Mouse (Mus musculus): ENCODE data around the gene Tfap4. TPM values are rescaled to one million over a fixed set of nuclear protein-coding genes. Genes with fewer than 3 reads are reported as not detected.
A peak's percentile ranks its signal among the peaks of the same experiment; 100 is the strongest.

Gene Tfap4
- polyA plus RNA-seq, 1 experiment, result 21.2 TPM

DNA sequence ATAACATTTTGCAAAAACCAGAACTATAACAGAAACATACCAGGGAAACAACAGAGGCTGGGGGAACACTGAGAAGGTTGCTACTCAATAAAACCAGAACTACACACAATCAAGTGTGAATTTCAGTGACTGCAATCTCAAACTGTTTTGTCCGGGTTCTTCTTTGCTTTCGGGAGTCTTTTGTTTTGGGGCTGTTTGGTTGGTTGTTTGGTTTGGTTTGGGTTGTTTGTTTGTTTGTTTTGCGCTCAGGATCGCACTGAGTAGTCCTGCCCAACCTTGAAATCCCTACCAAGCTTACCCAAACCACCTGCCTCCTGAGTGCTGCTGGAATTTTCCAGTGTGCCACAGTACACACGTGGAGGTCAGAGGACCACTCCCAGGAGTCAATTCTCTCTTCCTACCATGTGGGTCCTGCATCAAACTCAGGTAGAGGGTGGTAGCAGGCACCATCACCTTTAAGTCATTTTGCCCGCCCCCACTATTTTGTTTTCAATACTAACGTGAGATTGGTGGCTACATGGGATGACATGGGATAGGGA, 17.3 kb downstream of the Tfap4 start:
- Histone ChIP-seq H3K27ac (ENCODE audit: insufficient read depth, low read length) (no peak overlapping the region), H3K9ac (ENCODE audit: low read depth, poor library complexity, severe bottlenecking) (peak overlapping the region; percentile 36; the same call in 1 of the 2 replicates), H3K4me1 (ENCODE audit: control insufficient read depth, insufficient read depth, low read length) (no peaks in the 10 kb centered on the region), H3K36me3 (ENCODE audit: control insufficient read depth, insufficient read depth, low read length, poor library complexity, severe bottlenecking) (peaks cover 14% of the 10 kb centered on the region; the same call in 1 of the 2 replicates), H3K27me3 (ENCODE audit: control insufficient read depth, insufficient read depth, low read length, poor library complexity, severe bottlenecking) (no peaks in the 10 kb centered on the region), H3K9me3 (replicated peaks; ENCODE audit: control insufficient read depth, insufficient read depth, low read length, poor library complexity, severe bottlenecking) (no peaks in the 10 kb centered on the region), H3K4me3 (ENCODE audit: low read depth, low read length) (no peak overlapping the region)
- TF ChIP-seq CTCF (IDR thresholded peaks at IDR 0.05; ENCODE audit: low read depth, low read length) (no peak), EP300 (IDR thresholded peaks at IDR 0.05; ENCODE audit: insufficient read depth, low read depth, low read length) (no peak), POLR2A (IDR thresholded peaks at IDR 0.05; ENCODE audit: insufficient read depth, low read length) (no peak)

DNA sequence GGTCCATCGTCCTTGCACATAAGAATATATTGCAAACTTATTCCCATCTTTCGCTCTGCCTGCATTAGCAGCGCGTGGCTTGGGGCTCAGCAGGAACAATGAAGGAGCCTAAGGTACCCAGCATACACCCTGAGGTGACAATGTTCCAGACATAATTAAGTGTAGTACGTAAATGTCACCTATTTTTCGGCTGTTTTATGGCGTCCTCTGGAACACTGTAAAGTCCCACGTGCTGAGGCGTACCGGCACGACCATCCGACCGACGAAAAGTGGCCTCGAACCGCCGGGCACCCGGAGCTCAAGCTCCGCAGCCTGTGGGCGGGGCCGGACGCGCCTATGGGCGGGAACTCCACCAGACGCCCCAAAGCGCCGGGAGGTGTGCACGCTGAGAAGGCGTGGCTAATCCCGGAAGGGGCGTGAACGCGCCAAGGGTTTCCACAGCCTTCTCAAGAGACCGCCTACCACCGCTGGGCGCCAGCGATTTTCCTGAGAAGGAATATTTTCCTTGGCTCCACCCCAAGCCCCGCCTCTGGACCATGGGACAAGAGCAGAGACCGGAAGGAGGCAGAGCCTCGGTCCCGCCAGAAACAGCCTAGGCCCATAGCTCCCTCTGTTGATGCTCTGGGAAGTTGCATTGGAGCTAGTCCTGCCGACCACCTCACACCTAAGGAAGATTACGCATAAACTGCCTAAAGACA, 18.0 kb downstream of the Tfap4 start, which contains the start of gene Srl:
Gene Srl (minus strand): TSS at position 316 of the 698 bp plus-strand sequence.
- Histone ChIP-seq H3K9ac (ENCODE audit: low read depth, poor library complexity, severe bottlenecking) (peak within 1 kb of the TSS; percentile 74), H3K27me3 (ENCODE audit: control insufficient read depth, insufficient read depth, low read length, poor library complexity, severe bottlenecking) (no peaks in the 10 kb centered on the region), H3K4me3 (ENCODE audit: low read depth, low read length) (peak within 1 kb of the TSS; percentile 94), H3K27ac (ENCODE audit: insufficient read depth, low read length) (no peak within 1 kb of the TSS), H3K4me1 (ENCODE audit: control insufficient read depth, insufficient read depth, low read length) (no peaks in the 10 kb centered on the region), H3K36me3 (ENCODE audit: control insufficient read depth, insufficient read depth, low read length, poor library complexity, severe bottlenecking) (peaks cover 7% of the 10 kb centered on the region; the same call in 1 of the 2 replicates), H3K9me3 (replicated peaks; ENCODE audit: control insufficient read depth, insufficient read depth, low read length, poor library complexity, severe bottlenecking) (no peaks in the 10 kb centered on the region)
- TF ChIP-seq POLR2A (IDR thresholded peaks at IDR 0.05; ENCODE audit: insufficient read depth, low read length), result peak; percentile 70
- peak; percentile 90 for TF ChIP-seq CTCF (IDR thresholded peaks at IDR 0.05; ENCODE audit: low read depth, low read length)
- peak; percentile 26; the same call in 1 of the 2 replicates for TF ChIP-seq EP300 (IDR thresholded peaks at IDR 0.05; ENCODE audit: insufficient read depth, low read depth, low read length)

DNA sequence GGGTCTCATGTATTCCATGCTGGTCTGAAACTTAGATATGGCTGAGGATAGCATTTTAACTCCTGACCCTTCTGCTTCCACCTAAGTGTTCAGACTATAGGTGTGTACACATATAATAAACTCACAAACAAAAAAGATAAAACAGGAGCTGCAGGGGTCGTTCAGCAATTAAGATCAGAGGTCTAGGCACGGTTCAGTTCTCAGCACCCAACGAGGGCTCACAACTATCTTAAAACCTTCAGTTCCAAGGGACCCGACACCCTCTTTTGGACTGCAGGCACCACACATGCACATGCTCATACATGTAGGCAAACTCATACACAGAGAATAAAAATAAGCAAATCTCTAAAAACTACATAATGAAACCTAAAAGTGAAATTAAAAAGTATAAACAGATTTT, 18.6 kb downstream of the Tfap4 start:
- Histone ChIP-seq H3K27me3 (ENCODE audit: control insufficient read depth, insufficient read depth, low read length, poor library complexity, severe bottlenecking) (no peaks in the 10 kb centered on the region), H3K4me3 (ENCODE audit: low read depth, low read length) (peak overlapping the region; percentile 94), H3K27ac (ENCODE audit: insufficient read depth, low read length) (no peak overlapping the region), H3K4me1 (ENCODE audit: control insufficient read depth, insufficient read depth, low read length) (no peaks in the 10 kb centered on the region), H3K9me3 (replicated peaks; ENCODE audit: control insufficient read depth, insufficient read depth, low read length, poor library complexity, severe bottlenecking) (no peaks in the 10 kb centered on the region), H3K36me3 (ENCODE audit: control insufficient read depth, insufficient read depth, low read length, poor library complexity, severe bottlenecking) (peaks cover 7% of the 10 kb centered on the region; the same call in 1 of the 2 replicates), H3K9ac (ENCODE audit: low read depth, poor library complexity, severe bottlenecking) (peak overlapping the region; percentile 74)
- no peak for TF ChIP-seq EP300 (IDR thresholded peaks at IDR 0.05; ENCODE audit: insufficient read depth, low read depth, low read length)
- no peak for TF ChIP-seq CTCF (IDR thresholded peaks at IDR 0.05; ENCODE audit: low read depth, low read length)
- TF ChIP-seq POLR2A (IDR thresholded peaks at IDR 0.05; ENCODE audit: insufficient read depth, low read length), result no peak

DNA sequence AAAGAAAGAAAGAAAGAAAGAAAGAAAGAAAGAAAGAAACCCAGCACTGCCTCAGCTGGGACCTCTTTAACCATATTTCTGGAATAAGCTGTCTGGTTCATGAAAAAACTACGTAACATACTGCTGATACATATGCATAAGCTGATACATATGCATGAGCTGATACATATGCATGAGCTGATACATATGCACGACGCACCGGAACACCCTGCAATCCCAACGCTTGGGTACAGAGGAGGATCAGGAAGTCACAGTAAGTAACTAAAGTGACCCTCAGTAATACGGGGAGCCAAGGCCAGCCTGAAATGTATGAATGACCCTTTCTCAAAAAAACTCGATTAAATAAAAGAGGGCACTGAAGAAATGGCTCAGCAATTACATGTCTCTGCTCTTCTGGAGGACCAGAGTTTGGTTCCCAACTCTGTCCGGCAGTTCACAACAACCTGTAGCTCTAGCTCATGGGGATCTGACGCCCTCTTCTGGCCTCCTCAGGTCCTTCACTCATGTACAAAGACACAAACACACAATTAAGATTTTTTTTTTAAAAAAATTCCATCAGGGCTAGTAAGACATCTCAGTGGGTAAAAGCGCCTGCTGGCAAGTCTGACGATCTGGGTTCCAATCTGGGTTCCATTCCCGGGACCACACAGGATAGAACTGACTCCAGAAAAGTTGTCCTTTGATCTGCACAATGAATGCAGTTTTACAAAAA, 19.4 kb downstream of the Tfap4 start:
- H3K9ac ChIP-seq (ENCODE audit: low read depth, poor library complexity, severe bottlenecking), result no peak overlapping the region
- TF ChIP-seq POLR2A (IDR thresholded peaks at IDR 0.05; ENCODE audit: insufficient read depth, low read length), result no peak
- peak; percentile 24 for TF ChIP-seq CTCF (IDR thresholded peaks at IDR 0.05; ENCODE audit: low read depth, low read length)
- no peak overlapping the region for H3K27ac ChIP-seq (ENCODE audit: insufficient read depth, low read length)
- H3K4me3 ChIP-seq (ENCODE audit: low read depth, low read length), result no peak overlapping the region
- no peaks in the 10 kb centered on the region for H3K27me3 ChIP-seq (ENCODE audit: control insufficient read depth, insufficient read depth, low read length, poor library complexity, severe bottlenecking)
- no peaks in the 10 kb centered on the region for H3K4me1 ChIP-seq (ENCODE audit: control insufficient read depth, insufficient read depth, low read length)
- no peaks in the 10 kb centered on the region for H3K9me3 ChIP-seq (replicated peaks; ENCODE audit: control insufficient read depth, insufficient read depth, low read length, poor library complexity, severe bottlenecking)
- H3K36me3 ChIP-seq (ENCODE audit: control insufficient read depth, insufficient read depth, low read length, poor library complexity, severe bottlenecking), result peaks cover 2% of the 10 kb centered on the region; the same call in 1 of the 2 replicates

DNA sequence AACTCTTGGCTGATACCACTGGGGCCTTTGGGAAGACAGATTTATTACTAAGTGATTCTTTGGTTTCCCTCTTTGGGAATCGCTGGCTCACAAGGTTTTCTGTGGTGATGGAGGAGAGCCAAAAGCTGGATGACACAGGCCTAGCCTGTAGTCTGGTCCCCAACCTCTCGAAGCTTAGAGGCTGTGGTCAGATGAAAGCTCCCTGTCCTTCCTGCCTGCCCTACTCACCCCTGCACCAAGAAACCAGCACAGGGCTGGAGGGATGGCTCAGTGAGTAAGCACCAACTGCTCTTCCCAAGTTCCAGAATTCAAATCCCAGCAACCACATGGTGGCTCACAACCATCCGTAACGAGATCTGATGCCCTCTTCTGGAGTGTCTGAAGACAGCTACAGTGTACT, 20.1 kb downstream of the Tfap4 start:
- TF ChIP-seq CTCF (IDR thresholded peaks at IDR 0.05; ENCODE audit: low read depth, low read length) (no peak), POLR2A (IDR thresholded peaks at IDR 0.05; ENCODE audit: insufficient read depth, low read length) (no peak), EP300 (IDR thresholded peaks at IDR 0.05; ENCODE audit: insufficient read depth, low read depth, low read length) (no peak)
- no peaks in the 10 kb centered on the region for H3K27me3 ChIP-seq (ENCODE audit: control insufficient read depth, insufficient read depth, low read length, poor library complexity, severe bottlenecking)
- no peaks in the 10 kb centered on the region for H3K36me3 ChIP-seq (ENCODE audit: control insufficient read depth, insufficient read depth, low read length, poor library complexity, severe bottlenecking)
- H3K9me3 ChIP-seq (replicated peaks; ENCODE audit: control insufficient read depth, insufficient read depth, low read length, poor library complexity, severe bottlenecking), result no peaks in the 10 kb centered on the region
- H3K4me3 ChIP-seq (ENCODE audit: low read depth, low read length), result no peak overlapping the region
- no peaks in the 10 kb centered on the region for H3K4me1 ChIP-seq (ENCODE audit: control insufficient read depth, insufficient read depth, low read length)
- H3K27ac ChIP-seq (ENCODE audit: insufficient read depth, low read length), result no peak overlapping the region
- H3K9ac ChIP-seq (ENCODE audit: low read depth, poor library complexity, severe bottlenecking), result no peak overlapping the region
